Mouse (Mus musculus): ENCODE measurements at regions not wholly inside any gene's neighbourhood (a gene's known extent, or its start where the extent isn't known, plus 50 kb on each side); places are given as distances from the start of the nearest gene placed in this dataset.
"Not testable (repeated sequence)": the region's sequence is repeated elsewhere in the genome, so short reads cannot be mapped to it uniquely, and the experiment has no call there.

- no peak for DNase-seq (ENCODE audit: low read depth)
These were observed 806.2 kb downstream of the Rab28 start for GRCm38 (mm10) chr5:40901742-40902141.

- no peak for DNase-seq (ENCODE audit: low read depth)
These were observed 825.1 kb downstream of the Rab28 start for GRCm38 (mm10) chr5:40882886-40883285.

GRCm38 (mm10) chr5:40877756-40878155, 830.2 kb downstream of the Rab28 start:
- DNase-seq (ENCODE audit: low read depth): no peak

- DNase-seq (ENCODE audit: low read depth): not testable (repeated sequence)
These were observed 845.6 kb downstream of the Rab28 start for GRCm38 (mm10) chr5:40862349-40862748.
